Mouse (Mus musculus) bone marrow macrophage, adult 2 months (primary cell): Measurements from ENCODE around the gene Stip1. TPM values are rescaled to one million over a fixed set of nuclear protein-coding genes. Genes with fewer than 3 reads are reported as not detected.

Experiments
- H3K27ac ChIP-seq: 2 replicates; pipeline ENCODE4 v1.5.1; 2012; ENCODE audit warnings: low read depth, low read length; ENCODE audit not compliant: insufficient read depth
- H3K4me1 ChIP-seq: 2 replicates; pipeline ENCODE4 v1.6.1; 2012; ENCODE audit warnings: low read length; ENCODE audit not compliant: control insufficient read depth, insufficient read depth
- H3K4me3 ChIP-seq: 2 replicates; pipeline ENCODE4 v1.5.1; 2012; ENCODE audit warnings: mild to moderate bottlenecking, low read length, moderate library complexity; ENCODE audit not compliant: insufficient read depth
- CTCF ChIP-seq: IDR thresholded peaks from 2 replicates; pipeline ENCODE4 v1.5.1; 2012; ENCODE audit warnings: low read depth, mild to moderate bottlenecking, low read length, moderate library complexity
- POLR2A ChIP-seq: IDR thresholded peaks from 2 replicates; pipeline ENCODE4 v1.6.1; 2012; ENCODE audit warnings: mild to moderate bottlenecking, low read depth, low read length, borderline replicate concordance
- polyA plus RNA-seq: library from polyadenylated mRNA; stranded (reverse); fragments of >200 nt; gene quantifications from 2 replicates; pipeline ENCODE4 v1.2.4, GENCODE M21; 2012; ENCODE audit not compliant: missing spikeins, insufficient read depth, insufficient read length

The Stip1 gene
- polyA plus RNA-seq, 1 experiment, result 56.2 TPM

DNA sequence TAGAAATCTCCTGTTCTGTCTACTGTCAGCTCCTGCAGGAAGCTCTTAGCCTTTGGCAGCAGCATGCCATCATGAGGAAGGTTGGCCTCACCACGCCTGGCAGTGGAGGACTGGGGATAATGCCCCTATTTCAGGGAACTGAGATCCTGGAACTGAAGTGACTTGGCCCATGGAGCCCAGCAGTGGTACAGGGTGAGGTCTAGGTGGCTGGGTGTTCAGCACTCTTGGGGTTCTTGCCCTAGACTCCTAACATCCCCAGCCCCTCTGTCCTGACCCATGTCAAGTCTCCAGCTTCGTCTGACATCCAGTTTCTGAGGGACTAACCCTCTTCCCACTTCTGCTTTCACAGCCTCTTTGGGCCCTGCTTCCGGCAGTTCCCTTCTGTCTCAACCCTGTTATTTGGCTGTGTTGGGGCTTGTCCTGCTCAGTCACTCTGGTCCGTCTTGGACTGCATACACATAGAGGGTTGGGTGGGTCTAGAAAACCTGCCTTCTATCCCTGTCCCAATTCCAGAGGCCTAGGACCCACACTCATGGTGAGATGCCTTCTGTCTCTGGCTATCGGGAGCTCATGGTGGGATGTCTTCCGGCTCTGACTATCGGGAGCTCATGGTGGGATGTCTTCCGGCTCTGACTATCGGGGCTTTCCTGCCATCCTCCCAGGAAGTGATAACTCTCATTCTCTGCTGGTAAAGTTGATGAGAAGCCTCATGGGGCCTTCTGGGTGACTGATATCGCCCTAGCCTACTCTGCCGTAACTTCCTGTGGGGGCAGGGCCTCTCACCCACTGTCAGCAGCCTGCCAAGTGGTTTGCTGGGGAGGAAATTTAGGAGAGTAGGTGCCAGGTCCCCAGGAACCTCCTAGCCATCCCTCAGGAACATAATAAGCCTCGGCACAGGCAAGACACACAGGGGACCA lies 22.0 kb downstream of the Stip1 start:
- peaks cover 21% of the 10 kb centered on the region for H3K4me1 ChIP-seq
- TF ChIP-seq POLR2A (no peak), CTCF (no peak)
- H3K4me3 ChIP-seq, result peak overlapping the region; percentile 75

DNA sequence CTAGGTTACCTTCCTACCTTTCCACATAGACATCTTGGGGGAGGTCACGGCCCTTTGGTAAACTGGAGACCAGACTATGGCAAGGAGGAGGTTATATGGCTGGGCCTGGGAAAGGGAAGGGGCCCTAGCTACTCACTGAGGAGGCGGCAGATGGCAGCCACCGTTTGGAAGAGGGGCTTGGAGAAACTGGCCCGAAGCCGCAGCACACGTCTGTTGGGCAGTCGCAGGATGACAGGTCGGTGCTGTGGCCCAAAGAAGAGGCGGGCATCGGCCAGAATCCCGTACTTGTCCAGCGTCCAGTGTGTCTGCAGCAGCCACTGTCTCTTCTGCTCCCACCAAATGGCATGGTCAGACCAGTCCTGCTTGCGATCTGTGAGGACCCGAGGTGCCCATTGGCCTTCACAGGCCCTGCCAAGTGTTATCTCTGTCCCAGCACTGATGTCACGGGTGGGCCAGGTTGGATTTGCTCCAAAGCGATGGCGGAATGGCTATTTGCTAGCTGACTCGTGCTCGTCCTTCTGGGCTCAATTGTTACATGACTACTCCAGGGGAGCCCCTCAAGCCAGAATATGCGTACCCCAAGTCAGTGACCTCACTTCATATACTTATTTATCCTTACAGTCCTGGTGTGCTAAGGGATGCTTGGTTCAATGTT lies 25.2 kb downstream of the Stip1 start:
- Histone ChIP-seq H3K4me1 (peaks cover 14% of the 10 kb centered on the region), H3K27ac (no peak overlapping the region), H3K4me3 (no peak overlapping the region)
- TF ChIP-seq POLR2A (no peak), CTCF (no peak)

More for the DNA sequence above, 22.0 kb downstream of the Stip1 start:
- peak overlapping the region; percentile 99 for H3K27ac ChIP-seq

DNA sequence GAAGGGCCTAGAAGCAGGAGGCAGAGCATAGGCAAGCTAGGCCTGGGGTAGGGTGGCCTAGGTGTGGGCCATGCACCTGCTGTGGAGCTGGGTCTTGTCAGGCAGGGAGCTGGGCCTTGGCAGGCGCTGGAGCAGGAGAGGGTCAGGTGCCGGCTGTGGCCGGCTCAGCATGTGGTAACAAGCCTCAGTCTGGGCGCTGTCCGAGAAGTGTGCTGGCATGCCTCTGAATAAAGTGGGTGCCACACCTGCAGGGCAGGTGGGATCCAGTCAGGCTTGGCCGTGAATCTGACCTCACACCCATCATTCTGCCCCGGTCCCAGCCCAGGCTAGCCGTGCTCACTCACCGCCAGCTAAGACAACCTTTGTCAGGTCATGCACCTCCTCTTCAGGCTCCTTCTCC lies 25.8 kb downstream of the Stip1 start:
- Histone ChIP-seq H3K27ac (no peak overlapping the region), H3K4me3 (no peak overlapping the region), H3K4me1 (peaks cover 12% of the 10 kb centered on the region)
- TF ChIP-seq CTCF, result no peak
- TF ChIP-seq POLR2A, result no peak

DNA sequence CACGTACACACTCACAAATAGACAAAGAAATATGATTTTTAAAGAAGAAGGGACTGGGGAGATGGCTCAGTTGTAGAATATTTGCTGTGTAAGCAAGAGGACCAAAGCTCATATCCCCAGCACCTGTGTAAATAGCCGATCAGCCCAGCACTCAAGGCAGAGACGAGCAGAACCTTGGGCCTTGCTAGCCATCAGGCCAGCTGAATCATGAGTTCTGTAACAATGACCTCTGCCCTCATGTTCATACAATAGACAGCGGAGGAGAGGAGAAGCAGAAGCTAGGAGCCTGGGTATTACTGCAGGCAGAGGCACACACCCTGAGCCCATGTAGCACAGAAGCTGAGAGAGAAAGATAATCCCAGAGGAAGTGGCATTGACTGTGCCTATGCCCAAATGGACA lies 27.3 kb downstream of the Stip1 start:
- Histone ChIP-seq H3K4me1 (peaks cover 11% of the 10 kb centered on the region), H3K27ac (no peak overlapping the region), H3K4me3 (no peak overlapping the region)
- TF ChIP-seq CTCF (no peak), POLR2A (no peak)

DNA sequence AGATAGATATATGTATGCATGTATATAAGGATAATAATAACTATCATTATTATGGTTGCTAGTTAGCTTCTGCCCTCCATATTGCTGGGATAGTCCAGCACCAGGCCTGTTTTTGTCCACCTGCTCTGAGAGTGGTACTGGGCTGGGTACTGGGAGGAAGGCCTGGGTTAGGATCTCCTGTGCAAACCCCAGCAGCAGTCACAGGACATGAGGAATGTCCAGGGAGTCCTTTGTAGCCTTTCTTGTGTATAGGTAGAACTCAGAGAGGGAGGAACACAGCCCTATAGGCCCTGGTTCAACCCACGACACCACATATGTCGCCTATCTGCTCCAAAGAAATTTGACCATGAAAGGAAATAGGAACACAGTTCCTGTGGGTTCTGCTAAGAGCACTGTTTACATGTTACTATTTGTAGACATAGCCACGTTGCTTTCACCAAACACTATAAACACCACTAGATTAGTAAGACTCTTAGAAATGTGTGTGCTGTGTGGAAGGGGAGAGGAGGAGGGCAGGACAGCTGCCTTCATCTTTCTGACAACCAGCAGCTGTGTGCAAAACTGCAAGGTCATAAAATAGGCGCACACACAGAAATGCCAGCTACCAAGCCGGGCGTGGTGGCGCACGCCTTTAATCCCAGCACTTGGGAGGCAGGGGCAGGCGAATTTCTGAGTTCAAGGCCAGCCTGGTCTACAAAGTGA lies 32.7 kb downstream of the Stip1 start:
- Histone ChIP-seq H3K27ac (no peak overlapping the region), H3K4me3 (no peak overlapping the region), H3K4me1 (no peaks in the 10 kb centered on the region)
- TF ChIP-seq CTCF, result no peak
- TF ChIP-seq POLR2A, result no peak

DNA sequence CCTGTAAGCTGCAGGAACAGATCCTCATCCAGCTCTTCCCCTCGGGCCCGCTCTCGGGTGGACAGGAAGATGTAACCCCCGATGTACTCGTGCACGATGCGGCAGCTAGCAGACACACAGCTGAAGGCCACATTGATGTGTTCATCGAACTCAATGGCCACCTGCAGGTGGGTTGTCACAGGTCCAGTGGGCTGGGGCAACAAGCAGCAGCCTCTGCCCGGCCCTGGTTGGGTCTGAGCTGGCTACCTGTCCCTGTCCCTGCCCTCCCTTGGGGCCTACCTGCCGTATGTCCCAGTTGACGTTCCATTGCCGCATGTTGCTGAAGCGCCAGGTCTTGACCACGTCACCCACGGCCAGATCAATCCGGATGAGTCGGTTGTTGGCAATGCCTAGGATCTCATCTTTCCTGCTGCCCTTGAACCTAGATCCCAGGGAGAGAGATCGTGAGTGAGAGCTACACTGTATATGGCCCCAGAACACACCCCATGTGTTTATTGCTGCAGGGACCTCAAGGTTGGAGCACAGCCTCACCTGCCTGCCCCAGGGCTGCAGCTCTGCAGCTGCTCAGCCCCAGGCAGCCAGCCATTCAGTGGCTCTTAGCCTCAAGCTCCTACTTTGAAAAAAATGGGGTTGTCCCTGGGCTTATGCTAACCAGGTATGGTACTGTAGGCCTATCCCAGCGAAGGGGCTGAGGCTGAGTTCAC lies 40.3 kb downstream of the Stip1 start:
- Histone ChIP-seq H3K4me3 (no peak overlapping the region), H3K27ac (no peak overlapping the region), H3K4me1 (peaks cover 10% of the 10 kb centered on the region)
- no peak for TF ChIP-seq CTCF
- TF ChIP-seq POLR2A, result no peak

DNA sequence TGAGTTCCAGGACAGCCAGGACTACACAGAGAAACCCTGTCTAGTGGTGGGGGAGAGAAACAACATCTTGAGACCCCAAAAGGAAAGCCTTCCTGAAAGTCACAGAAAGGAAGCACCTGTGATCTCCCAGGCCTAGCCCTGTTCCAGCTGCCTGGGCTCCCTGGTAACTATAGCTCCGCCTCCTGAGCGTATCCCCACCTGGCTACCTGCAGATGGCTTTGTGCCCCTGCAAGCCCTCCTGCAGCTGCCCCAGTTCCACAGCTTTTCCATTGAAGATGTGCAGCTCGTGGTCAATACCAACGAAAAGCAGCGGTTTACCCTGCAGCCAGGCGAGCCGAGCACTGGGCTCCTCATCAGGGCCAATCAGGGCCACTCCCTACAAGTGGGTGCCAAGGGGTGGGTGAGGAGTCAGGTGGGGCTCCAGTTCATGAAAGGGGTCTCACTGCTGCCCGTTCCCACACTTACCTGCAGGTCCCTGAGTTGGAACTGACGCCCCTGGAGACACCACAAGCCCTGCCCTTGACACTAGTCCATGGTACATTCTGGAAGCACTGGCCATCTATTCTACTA lies 42.0 kb downstream of the Stip1 start:
- H3K27ac ChIP-seq, result no peak overlapping the region
- no peak overlapping the region for H3K4me3 ChIP-seq
- peaks cover 12% of the 10 kb centered on the region for H3K4me1 ChIP-seq
- no peak for TF ChIP-seq POLR2A

DNA sequence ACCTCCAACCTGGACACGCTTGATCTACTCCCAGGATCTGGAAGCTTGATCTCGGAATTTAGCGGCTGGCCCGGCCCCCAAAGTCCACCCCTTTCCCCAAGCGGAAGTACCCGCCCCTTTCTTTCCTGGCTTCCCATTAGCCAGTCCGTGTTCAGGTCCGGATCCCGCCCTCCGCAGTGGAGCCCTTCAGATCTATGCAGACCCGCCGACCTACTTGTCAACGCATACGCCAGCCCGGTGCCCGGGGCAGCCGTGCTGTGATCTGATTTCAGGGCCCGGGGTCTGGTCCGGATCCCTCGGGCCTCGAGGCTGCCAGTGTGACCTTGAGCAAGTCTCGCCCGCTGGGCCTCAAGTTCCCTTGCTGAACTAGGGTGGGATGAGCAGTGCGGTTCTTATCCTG lies 43.8 kb downstream of the Stip1 start, which contains the start of the genes Nudt22 and Trpt1:
Gene Nudt22 (minus strand): TSS at position 112 of the 400 bp plus-strand sequence.
Gene Trpt1 (plus strand): TSS at position 126 of the 400 bp plus-strand sequence.
- Histone ChIP-seq H3K27ac (0 out of 2 replicates have a peak within 1 kb of the TSS, but pooled peaks have one; percentile 4), H3K4me1 (peaks cover 13% of the 10 kb centered on the region), H3K4me3 (peak within 1 kb of the TSS; percentile 58)
- no peak for TF ChIP-seq POLR2A
- no peak for TF ChIP-seq CTCF
